Mouse (Mus musculus) hindbrain, postnatal 0 days (tissue): ENCODE measurements around the gene Rprml. TPM values are rescaled to one million over a fixed set of nuclear protein-coding genes. Genes with fewer than 3 reads are reported as not detected.
A peak's percentile ranks its signal among the peaks of the same experiment; 100 is the strongest.

Experiments used
- ATAC-seq: fragments of 200-750 bp; cut with Nextera tagmentation; 2 replicates; pipeline ENCODE4 v1.8.0; 2017; ENCODE audit warnings: mild to moderate bottlenecking, moderate TSS enrichment, moderate library complexity
- DNase-seq: peaks from one replicate; pipeline ENCODE4 v3.0.0-alpha.2; 2015; ENCODE audit warnings: low spot score
- H3K27ac ChIP-seq: fragments of 300-500 bp; sonication (generic); 2 replicates; pipeline ENCODE4 v1.5.1; 2014; ENCODE audit warnings: mild to moderate bottlenecking
- H3K27me3 ChIP-seq: fragments of 300-500 bp; sonication (generic); 2 replicates; pipeline ENCODE4 v1.6.1; 2014; ENCODE audit warnings: low read length, mixed read lengths; ENCODE audit not compliant: insufficient read depth
- H3K36me3 ChIP-seq: fragments of 300-500 bp; sonication (generic); 2 replicates; pipeline ENCODE4 v1.6.1; 2014; ENCODE audit warnings: low read length, mixed read lengths; ENCODE audit not compliant: insufficient read depth
- H3K4me1 ChIP-seq: fragments of 300-500 bp; sonication (generic); 2 replicates; pipeline ENCODE4 v1.6.1; 2014; ENCODE audit warnings: antibody characterized with exemption, low read length, mixed read lengths; ENCODE audit not compliant: insufficient read depth
- H3K4me2 ChIP-seq: fragments of 300-500 bp; sonication (generic); 2 replicates; pipeline ENCODE4 v1.6.1; 2014; ENCODE audit warnings: low read depth, mild to moderate bottlenecking, low read length, moderate library complexity, mixed read lengths
- H3K4me3 ChIP-seq: fragments of 300-500 bp; sonication (generic); 2 replicates; pipeline ENCODE4 v1.5.1; 2014; ENCODE audit warnings: low read length
- H3K9ac ChIP-seq: fragments of 300-500 bp; sonication (generic); replicated peaks from 2 replicates; pipeline ENCODE4 v1.6.1; 2014; ENCODE audit warnings: mild to moderate bottlenecking, low read length, moderate library complexity, mixed read lengths
- H3K9me3 ChIP-seq: fragments of 300-500 bp; sonication (generic); 2 replicates; pipeline ENCODE4 v1.6.1; 2016; ENCODE audit warnings: low read length, mixed read lengths
- CTCF ChIP-seq: IDR thresholded peaks from 2 replicates; pipeline ENCODE4 v1.5.1; 2016; ENCODE audit warnings: antibody characterized with exemption, control low read depth, low read depth
- WGBS: fragments of 180-500 bp; shearing (Covaris S2); extraction: QIAGEN DNeasy Blood & Tissue Kit; methylation state at CpG from one replicate; pipeline ENCODE4 v1.1.7; 2014; 5-methylcytosine and 5-hydroxymethylcytosine counted together
- polyA plus RNA-seq: library from polyadenylated mRNA; unstranded; fragments of >200 nt; fragmentation: Nextera tagmentation; extraction: Ambion mirVana; gene quantifications from 2 replicates; pipeline ENCODE4 v1.2.1, GENCODE M21; 2015
- total RNA-seq: library from RNA; depleted of rRNA; stranded (reverse); fragments of >200 nt; gene quantifications from 2 replicates; pipeline ENCODE4 v1.2.3, GENCODE M21; 2014

The Rprml gene
- total and polyA plus RNA-seq, 2 experiments from 2014 or later, result 6.3 to 13.6 TPM

DNA sequence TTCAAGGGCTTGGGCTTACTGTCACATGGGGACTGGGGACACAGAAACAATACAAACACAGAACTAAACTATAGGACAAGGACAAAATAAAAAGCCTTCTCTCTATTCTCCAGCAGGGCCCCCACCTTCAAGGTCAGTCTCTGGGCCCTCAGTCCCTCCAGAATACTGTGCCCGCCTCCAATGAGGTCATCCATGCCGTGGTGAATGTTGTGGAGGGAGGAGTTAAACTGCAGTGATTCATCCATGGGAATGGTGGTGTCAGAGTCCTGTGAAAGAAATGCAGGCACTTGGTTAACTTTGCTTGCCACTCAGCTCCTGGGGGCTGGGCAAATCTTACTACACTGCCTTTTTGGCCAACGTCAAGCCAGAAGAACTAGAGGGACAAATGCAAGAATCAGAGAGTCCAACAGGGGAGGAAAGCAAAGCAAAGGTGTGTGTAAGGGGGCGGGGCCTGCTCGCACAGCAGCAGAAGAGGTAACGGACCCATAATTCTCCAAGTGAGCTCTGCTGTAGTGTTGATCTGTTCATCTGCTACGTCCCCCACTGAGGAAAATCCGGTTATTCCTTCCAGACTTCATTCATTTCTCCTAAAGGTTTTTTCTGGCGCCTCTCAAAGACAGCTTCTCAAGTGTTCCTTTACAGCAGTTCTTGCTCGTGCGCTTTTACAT, 34.4 kb downstream of the Rprml start:
- no peak for DNase-seq
- Histone ChIP-seq H3K4me3 (no peak overlapping the region), H3K27me3 (no peaks in the 10 kb centered on the region), H3K9ac (no peak overlapping the region), H3K27ac (no peak overlapping the region), H3K4me1 (no peaks in the 10 kb centered on the region), H3K9me3 (no peaks in the 10 kb centered on the region), H3K36me3 (peaks cover 76% of the 10 kb centered on the region), H3K4me2 (no peak overlapping the region)
- no peak for TF ChIP-seq CTCF
- WGBS, result 89% methylated on average over 11 of the region's 11 CpGs
- no peak for ATAC-seq

GRCm38 (mm10) chr11:103685261-103685736, 35.9 kb downstream of the Rprml start:
- H3K27ac ChIP-seq, result peak overlapping the region; percentile 20; the same call in 1 of the 2 replicates
- no peak overlapping the region for H3K4me2 ChIP-seq
- WGBS, result 51% methylated on average over 7 of the region's 7 CpGs
- peak; percentile 61 for DNase-seq
- H3K9me3 ChIP-seq, result no peaks in the 10 kb centered on the region
- peak; percentile 66; the same call in 1 of the 2 replicates for ATAC-seq
- no peak overlapping the region for H3K4me3 ChIP-seq
- H3K36me3 ChIP-seq, result peaks cover 64% of the 10 kb centered on the region
- TF ChIP-seq CTCF, result no peak
- H3K9ac ChIP-seq, result no peak overlapping the region
- H3K4me1 ChIP-seq, result 0 out of 2 replicates have a peak, but pooled peaks cover 2% of the 10 kb centered on the region
- no peaks in the 10 kb centered on the region for H3K27me3 ChIP-seq

DNA sequence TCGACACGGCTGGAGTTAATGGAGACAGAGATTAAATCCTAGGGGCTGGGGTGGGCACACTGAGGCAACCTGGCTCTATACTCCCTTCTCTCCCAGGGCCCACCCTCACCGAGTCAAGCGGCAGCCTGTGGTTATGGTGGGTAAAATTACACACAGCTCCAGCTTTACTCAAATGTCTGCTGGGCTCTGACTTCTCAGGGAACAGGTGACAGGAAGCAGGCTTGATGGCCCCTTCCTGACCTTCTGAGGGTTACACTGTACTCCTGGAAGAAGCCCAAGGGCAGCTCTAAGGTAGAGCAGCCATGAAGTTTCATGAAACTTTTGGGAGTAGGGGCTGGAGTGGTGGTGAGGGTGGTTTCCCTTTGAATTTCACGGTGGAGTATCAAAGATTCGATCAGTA, 37.3 kb downstream of the Rprml start:
- WGBS, result 90% methylated on average over 6 of the region's 6 CpGs
- H3K36me3 ChIP-seq, result peaks cover 54% of the 10 kb centered on the region
- no peak for TF ChIP-seq CTCF
- H3K9ac ChIP-seq, result no peak overlapping the region
- H3K27ac ChIP-seq, result no peak overlapping the region
- no peak overlapping the region for H3K4me3 ChIP-seq
- no peak overlapping the region for H3K4me2 ChIP-seq
- 0 out of 2 replicates have a peak, but pooled peaks cover 3% of the 10 kb centered on the region for H3K4me1 ChIP-seq
- no peak for DNase-seq
- no peaks in the 10 kb centered on the region for H3K27me3 ChIP-seq
- no peaks in the 10 kb centered on the region for H3K9me3 ChIP-seq
- no peak for ATAC-seq

- Histone ChIP-seq H3K9ac (no peak overlapping the region), H3K4me3 (no peak overlapping the region), H3K4me2 (no peak overlapping the region), H3K9me3 (no peaks in the 10 kb centered on the region), H3K27me3 (no peaks in the 10 kb centered on the region), H3K27ac (no peak overlapping the region), H3K36me3 (peaks cover 38% of the 10 kb centered on the region), H3K4me1 (0 out of 2 replicates have a peak, but pooled peaks cover 3% of the 10 kb centered on the region)
- no peak for TF ChIP-seq CTCF
- no peak for DNase-seq
- 58% methylated on average over 6 of the region's 6 CpGs for WGBS
- ATAC-seq, result no peak
Measured at GRCm38 (mm10) chr11:103688271-103688979, 39.1 kb downstream of the Rprml start.

GRCm38 (mm10) chr11:103688980-103689378, 39.6 kb downstream of the Rprml start:
- H3K27me3 ChIP-seq, result no peaks in the 10 kb centered on the region
- no peak overlapping the region for H3K9ac ChIP-seq
- H3K27ac ChIP-seq, result no peak overlapping the region
- H3K9me3 ChIP-seq, result no peaks in the 10 kb centered on the region
- 0 out of 2 replicates have a peak, but pooled peaks cover 3% of the 10 kb centered on the region for H3K4me1 ChIP-seq
- peaks cover 32% of the 10 kb centered on the region for H3K36me3 ChIP-seq
- no peak for TF ChIP-seq CTCF
- H3K4me2 ChIP-seq, result no peak overlapping the region
- H3K4me3 ChIP-seq, result no peak overlapping the region
- WGBS, result 26% methylated on average over 3 of the region's 3 CpGs
- no peak for DNase-seq
- ATAC-seq, result no peak

GRCm38 (mm10) chr11:103691036-103691435, 41.7 kb downstream of the Rprml start:
- ATAC-seq, result no peak
- Histone ChIP-seq H3K9ac (no peak overlapping the region), H3K27ac (no peak overlapping the region), H3K4me2 (no peak overlapping the region), H3K4me1 (peaks cover 3% of the 10 kb centered on the region; the same call in 1 of the 2 replicates), H3K27me3 (no peaks in the 10 kb centered on the region), H3K36me3 (peaks cover 15% of the 10 kb centered on the region), H3K4me3 (no peak overlapping the region), H3K9me3 (no peaks in the 10 kb centered on the region)
- no peak for TF ChIP-seq CTCF
- DNase-seq, result no peak
- 82% methylated on average over 1 of the region's 1 CpGs for WGBS
